Mouse (Mus musculus) forebrain, embryonic 15.5 days (tissue): Measurements from ENCODE around the gene Hist2h2bb. TPM values are rescaled to one million over a fixed set of nuclear protein-coding genes. Genes with fewer than 3 reads are reported as not detected.
A peak's percentile ranks its signal among the peaks of the same experiment; 100 is the strongest.
"Not testable (repeated sequence)": the region's sequence is repeated elsewhere in the genome, so short reads cannot be mapped to it uniquely, and the experiment has no call there.

ENCODE experiments used
- ATAC-seq: fragments of 200-750 bp; cut with Nextera tagmentation; replicated peaks from 2 replicates; pipeline ENCODE4 v1.8.0; 2017; ENCODE audit warnings: mild to moderate bottlenecking, moderate TSS enrichment, moderate library complexity
- H3K27ac ChIP-seq: fragments of 300-500 bp; sonication (generic); replicated peaks from 2 replicates; pipeline ENCODE4 v1.5.1; 2015; ENCODE audit warnings: mild to moderate bottlenecking, inconsistent platforms
- H3K27me3 ChIP-seq: fragments of 300-500 bp; sonication (generic); 2 replicates; pipeline ENCODE4 v1.6.1; 2015; ENCODE audit warnings: inconsistent platforms
- H3K36me3 ChIP-seq: fragments of 300-500 bp; sonication (generic); 2 replicates; pipeline ENCODE4 v1.6.1; 2015; ENCODE audit warnings: mild to moderate bottlenecking, inconsistent platforms
- H3K4me1 ChIP-seq: fragments of 300-500 bp; sonication (generic); 2 replicates; pipeline ENCODE4 v1.6.1; 2015; ENCODE audit warnings: inconsistent platforms
- H3K4me2 ChIP-seq: fragments of 300-500 bp; sonication (generic); replicated peaks from 2 replicates; pipeline ENCODE4 v1.6.1; 2015; ENCODE audit warnings: mild to moderate bottlenecking, inconsistent platforms
- H3K4me3 ChIP-seq: fragments of 300-500 bp; sonication (generic); 2 replicates; pipeline ENCODE4 v1.5.1; 2015; ENCODE audit warnings: mild to moderate bottlenecking, inconsistent platforms
- H3K9ac ChIP-seq: fragments of 300-500 bp; sonication (generic); replicated peaks from 2 replicates; pipeline ENCODE4 v1.6.1; 2015; ENCODE audit warnings: mild to moderate bottlenecking, inconsistent platforms
- H3K9me3 ChIP-seq: fragments of 300-500 bp; sonication (generic); 2 replicates; pipeline ENCODE4 v1.6.1; 2016; ENCODE audit warnings: inconsistent platforms
- WGBS: fragments of 180-500 bp; shearing (Covaris S2); methylation state at CpG from one replicate; pipeline ENCODE4 v1.1.7; 2015; ENCODE audit warnings: mixed read lengths; 5-methylcytosine and 5-hydroxymethylcytosine counted together
- polyA plus RNA-seq: library from polyadenylated mRNA; unstranded; fragments of >200 nt; fragmentation: Nextera tagmentation; extraction: Ambion mirVana; gene quantifications from 2 replicates; pipeline ENCODE4 v1.2.1, GENCODE M21; 2015

Gene Hist2h2bb
- polyA plus RNA-seq, 1 experiment from 2014 or later, result 9.9 TPM

DNA sequence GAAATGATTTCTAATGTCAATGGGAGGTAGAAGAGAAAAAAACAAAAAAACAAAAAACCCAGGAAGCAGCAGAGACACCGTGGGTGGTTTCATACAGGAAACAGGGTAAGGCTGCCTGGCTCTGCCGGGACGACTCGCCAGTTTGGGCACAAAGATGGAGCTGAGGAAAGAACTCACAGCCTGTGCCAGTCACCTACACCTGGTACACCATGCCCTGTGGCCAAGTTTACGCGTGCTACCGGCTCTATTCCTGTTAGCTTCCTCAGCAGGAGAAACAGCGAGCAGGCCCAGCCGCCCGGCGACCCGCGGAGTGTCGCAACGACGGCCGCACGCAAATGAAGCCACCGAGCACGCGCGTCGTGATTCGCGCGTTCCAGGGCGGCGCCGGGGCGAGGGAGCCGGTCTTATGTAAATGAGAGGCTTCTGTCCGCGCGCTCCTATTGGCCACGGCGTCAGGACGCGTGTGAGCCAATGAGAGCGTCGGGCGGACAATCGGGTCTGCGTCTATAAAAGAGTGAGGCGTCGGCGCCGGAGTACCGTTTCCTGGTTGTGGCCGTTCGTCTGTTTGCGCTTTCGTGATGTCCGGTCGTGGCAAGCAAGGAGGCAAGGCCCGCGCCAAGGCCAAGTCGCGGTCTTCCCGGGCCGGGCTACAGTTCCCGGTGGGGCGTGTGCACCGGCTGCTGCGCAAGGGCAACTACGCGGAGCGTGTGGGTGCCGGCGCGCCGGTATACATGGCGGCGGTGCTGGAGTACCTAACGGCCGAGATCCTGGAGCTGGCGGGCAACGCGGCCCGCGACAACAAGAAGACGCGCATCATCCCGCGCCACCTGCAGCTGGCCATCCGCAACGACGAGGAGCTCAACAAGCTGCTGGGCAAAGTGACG, 24.3 kb upstream of the Hist2h2bb start, which contains the start of gene Hist2h2aa1:
Gene Hist2h2aa1 (plus strand): TSS at position 495 of the 884 bp plus-strand sequence.
- ATAC-seq, result peak; percentile 91
- WGBS, result 0% methylated on average over 35 of the region's 88 CpGs
- Histone ChIP-seq H3K9ac (peak within 1 kb of the TSS; percentile 62), H3K27ac (peak within 1 kb of the TSS; percentile 94), H3K4me1 (peaks cover 32% of the 10 kb centered on the region), H3K4me2 (peak within 1 kb of the TSS; percentile 47), H3K4me3 (peak within 1 kb of the TSS; percentile 44)
- H3K27me3 ChIP-seq, H3K36me3 ChIP-seq, H3K9me3 ChIP-seq: not testable (repeated sequence)

GRCm38 (mm10) chr3:96246018-96246417, 23.5 kb upstream of the Hist2h2bb start:
- peak overlapping the region; percentile 35 for H3K4me2 ChIP-seq
- 0% methylated on average over 10 of the region's 21 CpGs for WGBS
- H3K9me3 ChIP-seq, result not testable (repeated sequence)

DNA sequence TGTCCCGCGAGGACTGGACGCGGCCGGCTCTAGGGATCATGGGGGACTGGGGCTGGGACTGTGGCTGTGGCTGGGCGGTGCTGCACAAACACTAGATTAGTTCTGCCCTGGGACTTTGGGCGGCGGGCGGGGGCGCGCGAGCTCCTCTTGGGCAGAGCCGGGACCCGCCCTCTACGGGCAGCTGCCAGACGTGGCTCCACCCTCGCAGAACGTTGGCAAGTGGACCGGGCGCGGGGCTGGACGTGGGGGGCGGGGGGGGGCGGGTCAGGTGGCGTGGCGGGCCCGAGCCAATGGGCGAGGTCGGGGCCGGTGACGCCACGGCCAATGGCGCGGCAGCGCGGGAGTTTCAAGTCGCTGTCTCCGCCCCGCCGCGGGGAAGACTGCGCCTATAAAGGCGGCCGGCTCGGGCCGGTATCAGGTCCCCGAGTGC, 23.1 kb upstream of the Hist2h2bb start, which contains the start of gene Hist2h3c1:
Gene Hist2h3c1 (plus strand): TSS at position 259 of the 430 bp plus-strand sequence.
- H3K4me2 ChIP-seq, result peak within 1 kb of the TSS; percentile 40
- H3K9ac ChIP-seq, result peak within 1 kb of the TSS; percentile 40
- H3K27ac ChIP-seq, result peak within 1 kb of the TSS; percentile 71
- H3K4me1 ChIP-seq, result peaks cover 25% of the 10 kb centered on the region
- not testable (repeated sequence) for H3K9me3 ChIP-seq, H3K27me3 ChIP-seq, H3K36me3 ChIP-seq
- peak; percentile 90 for ATAC-seq
- H3K4me3 ChIP-seq, result peak within 1 kb of the TSS; percentile 38
- no CpG with 5 or more reads among the region's 47 CpGs for WGBS

More at GRCm38 (mm10) chr3:96246018-96246417, 23.5 kb upstream of the Hist2h2bb start:
- Histone ChIP-seq H3K27ac (peak overlapping the region; percentile 71), H3K4me3 (peak overlapping the region; percentile 37), H3K4me1 (peaks cover 28% of the 10 kb centered on the region), H3K9ac (peak overlapping the region; percentile 38; the same call in 1 of the 2 replicates)
- peak; percentile 7; the same call in 1 of the 2 replicates for ATAC-seq
- not testable (repeated sequence) for H3K27me3 ChIP-seq, H3K36me3 ChIP-seq

DNA sequence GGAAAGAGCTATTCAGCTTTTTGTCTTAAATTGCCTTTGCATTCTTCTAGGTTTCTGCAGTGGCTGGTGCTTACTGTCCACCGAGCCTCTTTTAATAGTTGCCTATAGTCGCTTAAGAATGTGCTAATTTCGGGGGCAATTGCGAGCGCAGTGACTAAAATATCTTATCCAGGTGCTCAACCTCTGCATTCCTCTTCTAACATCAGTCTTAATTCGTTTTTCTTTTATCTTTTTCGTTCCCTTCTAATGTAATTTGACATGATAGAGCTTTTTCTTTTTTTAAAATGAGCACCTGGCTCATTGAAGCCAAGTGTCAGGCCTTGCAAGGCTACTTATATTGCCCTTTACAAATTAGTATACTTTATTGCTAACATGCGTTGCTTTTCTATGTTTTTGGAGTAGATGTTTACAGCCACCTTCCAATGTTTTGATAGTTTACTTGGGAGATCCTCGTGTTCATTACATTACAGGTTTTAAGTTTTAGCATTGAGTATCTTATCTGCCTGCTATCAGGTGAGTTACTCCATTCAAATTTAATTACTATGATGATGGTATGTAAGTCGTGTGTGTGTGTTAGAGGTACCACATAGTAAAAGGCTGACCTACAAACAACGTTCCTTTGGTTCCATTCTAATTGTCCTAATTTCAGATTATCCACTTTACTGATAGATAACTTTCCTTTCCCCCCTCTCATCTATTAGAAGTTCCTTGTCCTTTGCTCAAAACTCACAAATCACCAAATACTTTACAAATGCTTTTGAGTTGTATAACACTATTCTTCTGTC, 22.0 kb upstream of the Hist2h2bb start:
- Histone ChIP-seq H3K9me3 (no peaks in the 10 kb centered on the region), H3K4me2 (peak overlapping the region; percentile 40), H3K36me3 (no peaks in the 10 kb centered on the region), H3K4me1 (peaks cover 25% of the 10 kb centered on the region), H3K27me3 (no peaks in the 10 kb centered on the region), H3K9ac (peak overlapping the region; percentile 40; the same call in 1 of the 2 replicates), H3K4me3 (peak overlapping the region; percentile 38), H3K27ac (no peak overlapping the region; the same call in 1 of the 2 replicates)
- no peak for ATAC-seq
- WGBS, result 2% methylated on average over 11 of the region's 11 CpGs

DNA sequence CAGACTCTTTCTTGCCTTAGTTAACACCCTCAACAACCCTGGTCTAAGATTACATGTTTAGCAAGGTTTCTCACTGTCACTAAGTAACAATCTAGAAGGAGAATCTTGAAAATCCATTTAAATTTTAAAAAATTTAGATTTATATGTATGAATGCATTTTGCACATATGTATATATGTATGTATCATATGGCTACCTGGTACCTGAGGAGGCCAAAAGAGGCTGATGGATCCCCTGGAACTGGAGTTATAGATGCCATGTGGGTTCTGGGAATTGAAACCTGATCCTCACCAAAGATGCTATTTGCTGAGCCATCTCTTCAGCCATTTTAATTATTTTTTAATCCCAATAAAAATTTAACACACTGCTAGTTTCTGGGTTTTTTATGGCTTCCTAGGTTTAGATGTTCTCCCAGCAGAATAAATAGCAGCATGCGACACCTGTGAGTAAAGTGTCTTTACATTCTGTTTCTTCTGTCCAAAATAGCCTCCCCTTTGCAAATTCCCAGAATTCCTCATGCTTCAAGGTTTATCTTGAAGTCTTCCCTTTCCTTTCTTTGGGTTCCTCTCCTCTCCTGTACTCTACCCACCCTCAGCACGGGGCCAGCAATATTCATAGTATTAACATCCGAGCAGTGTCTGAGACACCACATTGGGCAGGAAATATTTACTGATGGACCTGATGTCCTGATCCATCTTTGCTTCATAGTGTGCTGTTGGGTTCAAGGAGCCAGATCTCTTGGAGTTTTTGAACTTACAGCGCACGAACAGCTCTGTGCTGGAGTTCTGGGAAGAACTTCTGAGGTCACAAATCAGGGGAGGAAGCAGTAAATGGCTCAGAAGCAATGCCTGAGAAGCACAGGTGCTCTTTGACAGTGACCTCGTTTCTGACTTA, 21.2 kb upstream of the Hist2h2bb start:
- peak overlapping the region; percentile 38; the same call in 1 of the 2 replicates for H3K4me3 ChIP-seq
- no peaks in the 10 kb centered on the region for H3K27me3 ChIP-seq
- no peaks in the 10 kb centered on the region for H3K36me3 ChIP-seq
- ATAC-seq, result no peak
- 55% methylated on average over 6 of the region's 6 CpGs for WGBS
- H3K9me3 ChIP-seq, result no peaks in the 10 kb centered on the region
- H3K9ac ChIP-seq, result peak overlapping the region; percentile 40; the same call in 1 of the 2 replicates
- H3K27ac ChIP-seq, result no peak overlapping the region
- peaks cover 25% of the 10 kb centered on the region for H3K4me1 ChIP-seq
- peak overlapping the region; percentile 40 for H3K4me2 ChIP-seq

- H3K36me3 ChIP-seq, result no peaks in the 10 kb centered on the region
- peak overlapping the region; percentile 40 for H3K4me2 ChIP-seq
- H3K27ac ChIP-seq, result no peak overlapping the region
- WGBS, result 46% methylated on average over 4 of the region's 4 CpGs
- H3K27me3 ChIP-seq, result no peaks in the 10 kb centered on the region
- H3K4me1 ChIP-seq, result peaks cover 23% of the 10 kb centered on the region
- no peak overlapping the region for H3K9ac ChIP-seq
- H3K9me3 ChIP-seq, result no peaks in the 10 kb centered on the region
- ATAC-seq, result no peak
- no peak overlapping the region for H3K4me3 ChIP-seq
Observed at GRCm38 (mm10) chr3:96249034-96249345, 20.6 kb upstream of the Hist2h2bb start.

- WGBS, result 66% methylated on average over 3 of the region's 3 CpGs
- no peak overlapping the region for H3K9ac ChIP-seq
- no peak for ATAC-seq
- no peaks in the 10 kb centered on the region for H3K36me3 ChIP-seq
- no peaks in the 10 kb centered on the region for H3K27me3 ChIP-seq
- no peak overlapping the region for H3K27ac ChIP-seq
- no peak overlapping the region for H3K4me3 ChIP-seq
- H3K9me3 ChIP-seq, result no peaks in the 10 kb centered on the region
- no peak overlapping the region for H3K4me2 ChIP-seq
- peaks cover 17% of the 10 kb centered on the region for H3K4me1 ChIP-seq
Observed at GRCm38 (mm10) chr3:96250890-96251289, 18.7 kb upstream of the Hist2h2bb start.

DNA sequence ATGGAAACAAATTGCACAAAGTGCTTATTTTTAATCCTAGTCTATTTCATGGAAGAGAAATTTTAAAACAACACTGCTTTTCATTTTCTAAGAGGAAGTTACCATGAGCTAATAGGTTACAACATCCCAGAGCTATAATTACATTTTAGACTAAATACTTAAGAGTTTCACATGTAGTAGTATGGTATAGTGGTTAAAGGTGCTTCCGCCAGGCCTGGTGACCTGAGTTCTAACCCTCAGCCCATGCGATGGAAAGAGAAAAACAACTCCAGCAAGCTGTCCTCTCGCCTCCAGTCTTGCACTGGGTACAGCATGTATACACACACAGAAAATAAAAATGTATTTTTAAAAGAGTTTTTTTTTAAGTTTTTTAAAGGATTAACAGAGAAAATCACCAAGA, 17.8 kb upstream of the Hist2h2bb start:
- Histone ChIP-seq H3K9me3 (no peaks in the 10 kb centered on the region), H3K36me3 (no peaks in the 10 kb centered on the region), H3K4me3 (no peak overlapping the region), H3K9ac (no peak overlapping the region), H3K4me2 (no peak overlapping the region), H3K27me3 (no peaks in the 10 kb centered on the region), H3K4me1 (peaks cover 17% of the 10 kb centered on the region), H3K27ac (no peak overlapping the region)
- no peak for ATAC-seq
- WGBS, result 91% methylated on average over 3 of the region's 3 CpGs

GRCm38 (mm10) chr3:96254683-96255355, 14.7 kb upstream of the Hist2h2bb start:
- H3K9me3 ChIP-seq, result no peaks in the 10 kb centered on the region
- H3K4me3 ChIP-seq, result no peak overlapping the region
- H3K27me3 ChIP-seq, result no peaks in the 10 kb centered on the region
- 0 out of 2 replicates have a peak, but pooled peaks cover 3% of the 10 kb centered on the region for H3K4me1 ChIP-seq
- H3K36me3 ChIP-seq, result no peaks in the 10 kb centered on the region
- ATAC-seq, result no peak
- no peak overlapping the region for H3K9ac ChIP-seq
- H3K27ac ChIP-seq, result no peak overlapping the region
- 50% methylated on average over 10 of the region's 10 CpGs for WGBS
- H3K4me2 ChIP-seq, result no peak overlapping the region

DNA sequence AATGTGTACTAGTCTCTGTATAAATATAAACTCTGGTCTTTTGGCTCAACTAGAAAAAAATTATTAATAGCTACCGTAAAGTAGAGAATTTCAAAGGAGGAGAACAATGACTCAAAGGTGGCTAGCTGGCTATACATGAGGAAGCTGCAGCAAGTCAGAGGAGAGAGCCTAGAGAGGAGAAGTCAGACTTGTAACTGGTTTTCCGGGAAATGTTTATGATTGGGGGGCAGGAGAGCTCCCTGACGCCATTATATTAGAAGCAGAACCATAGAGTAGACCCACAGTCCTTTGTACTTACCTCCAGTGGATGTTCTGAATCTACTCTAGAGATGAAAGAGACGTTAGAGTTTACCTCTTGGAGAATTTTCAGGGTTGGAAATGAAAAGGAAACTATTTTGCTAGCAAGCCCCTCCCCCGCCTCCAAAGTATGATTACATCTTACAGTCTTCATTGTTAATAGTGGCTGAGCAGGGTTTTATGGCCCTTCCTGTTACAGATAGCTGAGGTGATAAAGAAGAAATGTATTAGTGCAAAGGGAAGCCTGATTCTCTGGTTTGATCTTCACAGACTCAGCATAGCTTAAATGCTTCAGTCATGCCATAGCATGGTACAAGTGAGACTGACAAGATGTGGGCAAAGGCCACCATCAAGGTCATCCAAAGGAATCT, 13.5 kb upstream of the Hist2h2bb start:
- Histone ChIP-seq H3K4me2 (no peak overlapping the region), H3K27me3 (no peaks in the 10 kb centered on the region), H3K9ac (no peak overlapping the region), H3K9me3 (no peaks in the 10 kb centered on the region), H3K27ac (no peak overlapping the region), H3K36me3 (no peaks in the 10 kb centered on the region), H3K4me1 (0 out of 2 replicates have a peak, but pooled peaks cover 3% of the 10 kb centered on the region), H3K4me3 (no peak overlapping the region)
- ATAC-seq, result no peak
- WGBS, result 87% methylated on average over 5 of the region's 5 CpGs
